Mouse (Mus musculus) embryonic facial prominence, embryonic 13.5 days (tissue): ENCODE results near the gene Palm2. TPM values are rescaled to one million over a fixed set of nuclear protein-coding genes. Genes with fewer than 3 reads are reported as not detected.

Experiments
- ATAC-seq: fragments of 200-750 bp; cut with Nextera tagmentation; 2 replicates; pipeline ENCODE4 v1.8.0; 2017; ENCODE audit warnings: low read depth; ENCODE audit not compliant: insufficient number of reproducible peaks, insufficient read depth, low FRiP score, low TSS enrichment
- H3K27ac ChIP-seq: fragments of 300-500 bp; sonication (generic); 2 replicates; pipeline ENCODE4 v1.5.1; 2015; ENCODE audit warnings: moderate library complexity, mild to moderate bottlenecking, inconsistent platforms
- H3K27me3 ChIP-seq: fragments of 300-500 bp; sonication (generic); 2 replicates; pipeline ENCODE4 v1.6.1; 2015; ENCODE audit warnings: mild to moderate bottlenecking, inconsistent platforms
- H3K36me3 ChIP-seq: fragments of 300-500 bp; sonication (generic); 2 replicates; pipeline ENCODE4 v1.6.1; 2015; ENCODE audit warnings: mild to moderate bottlenecking, inconsistent platforms
- H3K4me1 ChIP-seq: fragments of 300-500 bp; sonication (generic); 2 replicates; pipeline ENCODE4 v1.6.1; 2015; ENCODE audit warnings: inconsistent platforms
- H3K4me2 ChIP-seq: fragments of 300-500 bp; sonication (generic); 2 replicates; pipeline ENCODE4 v1.6.1; 2015; ENCODE audit warnings: moderate library complexity, mild to moderate bottlenecking, inconsistent platforms
- H3K4me3 ChIP-seq: fragments of 300-500 bp; sonication (generic); 2 replicates; pipeline ENCODE4 v1.5.1; 2015; ENCODE audit warnings: mild to moderate bottlenecking, inconsistent platforms
- H3K9ac ChIP-seq: fragments of 300-500 bp; sonication (generic); 2 replicates; pipeline ENCODE4 v1.6.1; 2015; ENCODE audit warnings: mild to moderate bottlenecking, inconsistent platforms
- H3K9me3 ChIP-seq: fragments of 300-500 bp; sonication (generic); 2 replicates; pipeline ENCODE4 v1.6.1; 2016; ENCODE audit warnings: inconsistent platforms
- WGBS: fragments of 180-500 bp; shearing (Covaris S2); methylation state at CpG from one replicate; pipeline ENCODE4 v1.1.7; 2015; ENCODE audit warnings: mixed read lengths; 5-methylcytosine and 5-hydroxymethylcytosine counted together
- polyA plus RNA-seq: library from polyadenylated mRNA; unstranded; fragments of >200 nt; fragmentation: Nextera tagmentation; extraction: Ambion mirVana; gene quantifications from 2 replicates; pipeline ENCODE4 v1.2.1, GENCODE M21; 2015

Gene Palm2
- polyA plus RNA-seq, 1 experiment from 2014 or later: 12.5 TPM

GRCm38 (mm10) chr4:57446854-57447444, 12.9 kb downstream of the Palm2 start:
- Histone ChIP-seq H3K9me3 (no peaks in the 10 kb centered on the region), H3K27me3 (no peaks in the 10 kb centered on the region), H3K27ac (no peak overlapping the region), H3K9ac (no peak overlapping the region), H3K4me3 (no peak overlapping the region), H3K4me2 (no peak overlapping the region), H3K36me3 (no peaks in the 10 kb centered on the region), H3K4me1 (peaks cover 3% of the 10 kb centered on the region; the same call in 1 of the 2 replicates)
- no peak for ATAC-seq
- WGBS: 88% methylated on average over 4 of the region's 4 CpGs

DNA sequence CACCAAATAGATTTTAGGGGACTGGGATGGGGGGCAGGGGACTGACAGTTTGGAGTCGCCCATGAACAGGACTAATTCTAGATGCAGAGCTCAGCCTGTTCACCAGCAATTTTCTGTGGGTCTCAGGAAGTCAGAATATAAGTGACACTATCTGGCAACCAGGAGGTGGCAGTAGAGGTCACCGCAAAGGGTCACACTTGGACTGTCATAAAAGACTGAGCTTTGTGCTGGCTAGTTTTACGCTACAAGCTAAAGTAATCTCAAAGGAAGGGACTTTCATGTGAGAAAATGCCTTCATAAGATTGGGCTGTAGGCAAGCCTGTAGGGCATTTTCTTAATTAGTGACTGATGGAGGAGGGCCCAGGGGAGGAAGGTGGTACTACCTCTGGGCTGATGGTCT, 17.8 kb downstream of the Palm2 start:
- Histone ChIP-seq H3K27ac (no peak overlapping the region), H3K27me3 (no peaks in the 10 kb centered on the region), H3K36me3 (no peaks in the 10 kb centered on the region), H3K4me2 (no peak overlapping the region), H3K9ac (no peak overlapping the region), H3K4me3 (no peak overlapping the region), H3K4me1 (peaks cover 7% of the 10 kb centered on the region; the same call in 1 of the 2 replicates), H3K9me3 (no peaks in the 10 kb centered on the region)
- ATAC-seq: no peak
- 34% methylated on average over 3 of the region's 3 CpGs for WGBS

- 97% methylated on average over 5 of the region's 5 CpGs for WGBS
- no peak for ATAC-seq
- no peak overlapping the region for H3K9ac ChIP-seq
- H3K36me3 ChIP-seq: no peaks in the 10 kb centered on the region
- H3K9me3 ChIP-seq: no peaks in the 10 kb centered on the region
- H3K27me3 ChIP-seq: no peaks in the 10 kb centered on the region
- H3K4me1 ChIP-seq: peaks cover 7% of the 10 kb centered on the region; the same call in 1 of the 2 replicates
- H3K4me2 ChIP-seq: no peak overlapping the region
- H3K4me3 ChIP-seq: no peak overlapping the region
- H3K27ac ChIP-seq: no peak overlapping the region
These were observed 18.6 kb downstream of the Palm2 start for GRCm38 (mm10) chr4:57452661-57453060.

- H3K4me3 ChIP-seq: no peak overlapping the region
- H3K9ac ChIP-seq: no peak overlapping the region
- no peaks in the 10 kb centered on the region for H3K9me3 ChIP-seq
- no peaks in the 10 kb centered on the region for H3K27me3 ChIP-seq
- H3K36me3 ChIP-seq: no peaks in the 10 kb centered on the region
- H3K27ac ChIP-seq: no peak overlapping the region
- WGBS: 48% methylated on average over 3 of the region's 3 CpGs
- ATAC-seq: no peak
- H3K4me2 ChIP-seq: no peak overlapping the region
- no peaks in the 10 kb centered on the region for H3K4me1 ChIP-seq
These were observed 28.3 kb downstream of the Palm2 start for GRCm38 (mm10) chr4:57462378-57462777.

- Histone ChIP-seq H3K4me3 (no peak overlapping the region), H3K4me1 (no peaks in the 10 kb centered on the region), H3K9me3 (no peaks in the 10 kb centered on the region), H3K9ac (no peak overlapping the region), H3K36me3 (no peaks in the 10 kb centered on the region), H3K27ac (no peak overlapping the region), H3K4me2 (no peak overlapping the region), H3K27me3 (no peaks in the 10 kb centered on the region)
- no peak for ATAC-seq
- 67% methylated on average over 7 of the region's 7 CpGs for WGBS
These were observed 48.4 kb downstream of the Palm2 start for GRCm38 (mm10) chr4:57482435-57482834.

DNA sequence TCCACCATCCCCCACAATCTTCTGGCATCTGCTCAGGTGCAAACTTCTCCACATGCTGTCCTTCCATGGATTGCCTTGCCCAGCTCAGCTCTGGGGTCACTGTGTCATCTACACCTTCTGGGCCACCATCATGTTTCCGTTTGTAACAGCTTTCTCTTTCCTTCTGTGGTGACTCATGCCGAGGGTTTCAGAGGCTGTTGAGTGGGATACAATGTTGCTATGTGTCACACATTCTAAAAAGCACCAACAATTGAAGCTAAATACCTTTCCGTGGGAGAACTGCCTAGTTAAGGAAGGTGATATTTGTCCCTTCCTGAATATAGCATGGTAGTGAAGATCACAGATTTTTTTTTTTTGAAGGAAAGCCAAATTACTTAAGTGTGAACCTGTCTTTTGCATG, 52.3 kb downstream of the Palm2 start:
- Histone ChIP-seq H3K4me1 (peaks cover 14% of the 10 kb centered on the region), H3K4me3 (no peak overlapping the region), H3K27me3 (no peaks in the 10 kb centered on the region), H3K27ac (no peak overlapping the region), H3K9ac (no peak overlapping the region), H3K9me3 (no peaks in the 10 kb centered on the region), H3K36me3 (no peaks in the 10 kb centered on the region), H3K4me2 (no peak overlapping the region)
- WGBS: 89% methylated on average over 3 of the region's 3 CpGs
- ATAC-seq: no peak

- WGBS: 48% methylated on average over 6 of the region's 6 CpGs
- Histone ChIP-seq H3K4me2 (no peak overlapping the region), H3K9ac (no peak overlapping the region), H3K9me3 (no peaks in the 10 kb centered on the region), H3K4me3 (no peak overlapping the region), H3K27ac (peak overlapping the region; percentile 72), H3K27me3 (no peaks in the 10 kb centered on the region), H3K4me1 (peaks cover 18% of the 10 kb centered on the region), H3K36me3 (no peaks in the 10 kb centered on the region)
- no peak for ATAC-seq
These were observed 55.8 kb downstream of the Palm2 start for GRCm38 (mm10) chr4:57489887-57490286.

GRCm38 (mm10) chr4:57504792-57505191, 70.7 kb downstream of the Palm2 start:
- no peak overlapping the region for H3K4me2 ChIP-seq
- H3K27me3 ChIP-seq: no peaks in the 10 kb centered on the region
- no peaks in the 10 kb centered on the region for H3K9me3 ChIP-seq
- WGBS: 89% methylated on average over 6 of the region's 6 CpGs
- ATAC-seq: no peak
- no peak overlapping the region for H3K27ac ChIP-seq
- peaks cover under 1% of the 10 kb centered on the region for H3K4me1 ChIP-seq
- H3K4me3 ChIP-seq: no peak overlapping the region
- H3K9ac ChIP-seq: no peak overlapping the region
- no peaks in the 10 kb centered on the region for H3K36me3 ChIP-seq

- Histone ChIP-seq H3K9me3 (no peaks in the 10 kb centered on the region), H3K9ac (no peak overlapping the region), H3K4me1 (peaks cover 4% of the 10 kb centered on the region), H3K27ac (no peak overlapping the region), H3K4me2 (no peak overlapping the region), H3K4me3 (no peak overlapping the region), H3K36me3 (no peaks in the 10 kb centered on the region), H3K27me3 (no peaks in the 10 kb centered on the region)
- 75% methylated on average over 2 of the region's 3 CpGs for WGBS
- ATAC-seq: no peak
These were observed 76.5 kb downstream of the Palm2 start for GRCm38 (mm10) chr4:57510576-57510975.

DNA sequence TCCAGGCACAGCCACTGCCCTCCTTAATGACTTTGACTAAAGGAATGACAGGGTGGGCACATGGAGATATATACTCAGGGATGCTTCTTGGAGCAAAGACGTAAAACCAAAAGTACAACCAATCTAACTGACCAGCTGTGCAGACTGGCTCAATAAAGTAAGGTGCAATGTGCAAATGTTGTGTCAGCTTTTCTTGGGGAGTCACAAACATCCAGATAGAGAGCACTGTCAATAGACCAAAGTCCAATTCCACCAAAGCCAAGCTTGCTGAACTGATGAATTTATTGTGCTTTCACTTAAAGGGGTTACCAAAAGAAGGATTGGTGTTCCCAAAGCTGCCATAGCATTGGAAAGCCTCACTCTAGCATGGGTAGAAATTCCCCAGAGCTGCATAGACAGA, 77.7 kb downstream of the Palm2 start:
- H3K36me3 ChIP-seq: no peaks in the 10 kb centered on the region
- WGBS: 100% methylated on average over 1 of the region's 1 CpGs
- H3K27ac ChIP-seq: no peak overlapping the region
- no peak overlapping the region for H3K4me2 ChIP-seq
- no peak overlapping the region for H3K9ac ChIP-seq
- H3K4me1 ChIP-seq: peaks cover 4% of the 10 kb centered on the region
- H3K27me3 ChIP-seq: no peaks in the 10 kb centered on the region
- no peak overlapping the region for H3K4me3 ChIP-seq
- no peaks in the 10 kb centered on the region for H3K9me3 ChIP-seq
- no peak for ATAC-seq

DNA sequence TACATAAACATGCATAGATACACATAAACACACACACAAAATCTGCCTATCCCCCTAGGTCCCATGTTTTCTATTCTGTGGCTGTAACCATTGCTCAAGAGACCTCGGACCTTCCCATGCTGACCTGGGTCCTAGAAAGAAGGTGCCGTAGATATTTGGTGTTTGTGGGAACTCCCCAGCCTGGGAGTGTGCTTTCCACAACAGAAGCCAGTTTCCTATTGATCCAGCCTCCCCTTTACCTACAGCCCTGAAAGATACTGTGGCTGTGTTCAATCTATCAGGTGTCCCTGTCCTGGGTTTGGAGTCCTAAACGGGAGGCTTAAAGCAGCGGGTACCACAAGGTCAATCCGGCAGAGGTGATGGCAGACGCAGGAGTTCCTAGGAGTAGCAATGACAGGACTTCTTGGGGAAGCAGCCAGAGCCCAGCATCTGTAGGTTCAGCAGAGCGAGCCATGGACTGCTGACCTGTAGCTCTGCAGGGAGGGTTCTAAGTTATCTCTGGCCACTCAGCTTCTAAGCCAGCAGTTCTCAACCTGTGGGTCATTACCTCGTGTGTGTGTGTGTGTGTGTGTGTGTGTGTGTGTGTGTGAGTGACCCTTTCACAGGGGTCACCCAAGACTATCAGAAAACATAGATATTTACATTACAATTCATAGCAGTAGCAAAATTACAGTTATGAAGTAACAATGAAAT, 79.3 kb downstream of the Palm2 start:
- H3K4me2 ChIP-seq: no peak overlapping the region
- peaks cover 4% of the 10 kb centered on the region for H3K4me1 ChIP-seq
- no peaks in the 10 kb centered on the region for H3K27me3 ChIP-seq
- H3K36me3 ChIP-seq: no peaks in the 10 kb centered on the region
- no peak overlapping the region for H3K27ac ChIP-seq
- no peak for ATAC-seq
- H3K4me3 ChIP-seq: no peak overlapping the region
- no peak overlapping the region for H3K9ac ChIP-seq
- no peaks in the 10 kb centered on the region for H3K9me3 ChIP-seq
- WGBS: 83% methylated on average over 8 of the region's 8 CpGs
